Comparison of ENCODE assay signal across 8 mouse cellular contexts in the genomic region with DNA sequence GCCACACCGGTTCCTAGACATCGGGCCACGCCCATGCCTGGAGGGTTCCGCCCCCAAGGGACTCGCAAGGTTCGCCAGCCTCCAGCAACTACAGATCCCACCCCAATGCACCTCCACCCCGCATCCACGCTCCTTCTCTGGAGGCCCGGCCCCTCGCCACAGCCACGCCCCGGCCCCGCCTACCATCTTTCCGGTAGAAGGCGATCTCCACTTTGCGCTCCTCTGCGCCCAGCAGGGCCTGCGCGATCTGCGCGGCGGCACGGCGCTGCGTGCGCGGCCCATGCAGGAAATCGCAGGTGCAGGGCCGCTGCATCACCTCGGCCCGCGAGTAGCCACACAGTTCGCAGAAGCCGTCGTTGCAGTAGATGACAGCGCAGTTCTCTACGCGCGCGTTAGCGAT. TPM values are rescaled to one million over a fixed set of nuclear protein-coding genes. Genes with fewer than 3 reads are reported as not detected.
DNase-seq lines count a peak whose midpoint lies in the region; ATAC-seq lines count a peak whose summit lies in the region.

No protein-coding gene starts in this region.

- peaks cover 90% of the 10 kb centered on the region for H3K4me1 ChIP-seq in heart, embryonic 10.5 days
- H3K4me1 ChIP-seq in liver, embryonic 11.5 days (replicated peaks; ENCODE audit: control insufficient read depth, insufficient read depth, low read length) = peaks cover 51% of the 10 kb centered on the region

- DNase-seq in heart, adult 11 months = peak; percentile 96
- no peak for DNase-seq in heart, postnatal 25 days (ENCODE audit: low spot score)
- DNase-seq in embryo, embryonic 10.5 days (ENCODE audit: low spot score) = peak; percentile 75
- DNase-seq in heart, embryonic 10.5 days (ENCODE audit: low spot score) = peak; percentile 92
- DNase-seq in kidney, adult 9 months = peak; percentile 60
- peak; percentile 83 for DNase-seq in liver, embryonic 11.5 days (ENCODE audit: low spot score)
- peak; percentile 69 to 70 for DNase-seq in spleen, postnatal 36 days (ENCODE audit: low spot score in 2 of 2)

- H3K9ac ChIP-seq in liver, embryonic 11.5 days (ENCODE audit: low read depth, low read length) = no peak overlapping the region; the same call in 1 of the 2 replicates

- H3K4me3 ChIP-seq in heart, embryonic 10.5 days = peak overlapping the region; percentile 88
- H3K4me3 ChIP-seq in liver, embryonic 11.5 days (ENCODE audit: low read depth, low read length) = peak overlapping the region; percentile 55

- WGBS in heart, embryonic 10.5 days = under 1% methylated on average over 36 of the region's 41 CpGs
- under 1% methylated on average over 41 of the region's 41 CpGs for WGBS in liver, embryonic 11.5 days

- peak; percentile 48 for ATAC-seq in liver, embryonic 11.5 days (replicated peaks; ENCODE audit: low FRiP score)
- ATAC-seq in monocyte, adult 5-6 weeks (replicated peaks; ENCODE audit: insufficient number of reproducible peaks, low FRiP score, low TSS enrichment, poor library complexity, severe bottlenecking) = 0 out of 2 replicates have a peak, but pooled peaks have one; percentile 11

- peak overlapping the region; percentile 94 for H3K4me2 ChIP-seq in liver, embryonic 11.5 days

- no peaks in the 10 kb centered on the region for H3K9me3 ChIP-seq in heart, embryonic 10.5 days
- no peaks in the 10 kb centered on the region for H3K9me3 ChIP-seq in liver, embryonic 11.5 days (ENCODE audit: control insufficient read depth, low read length)

- H3K27me3 ChIP-seq in heart, embryonic 10.5 days (ENCODE audit: insufficient read depth, poor library complexity, severe bottlenecking) = peaks cover 27% of the 10 kb centered on the region
- peaks cover 60% of the 10 kb centered on the region for H3K27me3 ChIP-seq in liver, embryonic 11.5 days (replicated peaks; ENCODE audit: control insufficient read depth, insufficient read depth, low read length)

- H3K27ac ChIP-seq in heart, embryonic 10.5 days = peak overlapping the region; percentile 99
- no peak overlapping the region for H3K27ac ChIP-seq in liver, embryonic 11.5 days (ENCODE audit: low read depth, low read length)

- peaks cover 39% of the 10 kb centered on the region for H3K36me3 ChIP-seq in heart, embryonic 10.5 days
- no peaks in the 10 kb centered on the region for H3K36me3 ChIP-seq in liver, embryonic 11.5 days (ENCODE audit: control insufficient read depth, insufficient read depth, low read length)

- intact Hi-C loops in heart, postnatal 25 days (cut with DNase I) = no loop called here

RNA-seq across cellular contexts. Expression of a gene that starts 3.3 kb away (rescaled TPM):
- 10 to 100 TPM; 62.4 to 67.2 TPM for total RNA-seq in heart, postnatal 25 days (2021)
- polyA plus RNA-seq in heart, embryonic 10.5 days (2016; fragmentation: Nextera tagmentation; extraction: Ambion mirVana) = 28.8 and 32.2 TPM in 2 replicates
- 2.5 and 3.8 TPM in 2 replicates for polyA plus RNA-seq in liver, embryonic 11.5 days (2014; fragmentation: Nextera tagmentation; extraction: Ambion mirVana)
- total RNA-seq in monocyte, adult 5-6 weeks (2017) = 0.53 TPM in 1 of 3 replicates, not detected in the others

RNA-seq across cellular contexts. Expression of a gene that starts 16.5 kb away (rescaled TPM):
- 10 to 100 TPM; 24.1 to 28.1 TPM for total RNA-seq in heart, postnatal 25 days (2021)
- 23.2 and 40.8 TPM in 2 replicates for polyA plus RNA-seq in heart, embryonic 10.5 days (2016; fragmentation: Nextera tagmentation; extraction: Ambion mirVana)
- 6.4 and 7.2 TPM in 2 replicates for polyA plus RNA-seq in liver, embryonic 11.5 days (2014; fragmentation: Nextera tagmentation; extraction: Ambion mirVana)
- 0.29 TPM in 1 of 3 replicates, not detected in the others for total RNA-seq in monocyte, adult 5-6 weeks (2017)

RNA-seq across cellular contexts. Expression of a gene that starts 43.8 kb away (rescaled TPM):
- 1 to 10 TPM in 1 of 2 experiments, under 1 TPM in 1; 0.42 to 1.2 TPM for total RNA-seq in heart, postnatal 25 days (2021)
- polyA plus RNA-seq in heart, embryonic 10.5 days (2016; fragmentation: Nextera tagmentation; extraction: Ambion mirVana) = 1.2 and 2.3 TPM in 2 replicates
- 0.75 and 1.0 TPM in 2 replicates for polyA plus RNA-seq in liver, embryonic 11.5 days (2014; fragmentation: Nextera tagmentation; extraction: Ambion mirVana)
- 0.11 to 0.87 TPM in 2 of 3 replicates, not detected in the other for total RNA-seq in monocyte, adult 5-6 weeks (2017)

RNA-seq across cellular contexts. Expression of a gene that starts 45.3 kb away (rescaled TPM):
- total RNA-seq in heart, postnatal 25 days (2021) = 10 to 100 TPM; 82.8 to 83.7 TPM
- polyA plus RNA-seq in heart, embryonic 10.5 days (2016; fragmentation: Nextera tagmentation; extraction: Ambion mirVana) = 62.7 and 81.3 TPM in 2 replicates
- polyA plus RNA-seq in liver, embryonic 11.5 days (2014; fragmentation: Nextera tagmentation; extraction: Ambion mirVana) = 54.6 and 55.2 TPM in 2 replicates
- 4.5 to 7.6 TPM (median 5.2 TPM) in 3 replicates for total RNA-seq in monocyte, adult 5-6 weeks (2017)

Comparison
In these comparisons a context has a peak if more than half of its experiments do, and no peak if none do; other contexts are left out.
1. RNA of a gene that starts 3.3 kb away (total RNA-seq): 62.4 to 67.2 TPM in heart, postnatal 25 days; 0.53 TPM in monocyte, adult 5-6 weeks; every median in the first group is over 10 times any median in the second.
2. RNA of a gene that starts 16.5 kb away (total RNA-seq): 24.1 to 28.1 TPM in heart, postnatal 25 days; 0.29 TPM in monocyte, adult 5-6 weeks; every median in the first group is over 10 times any median in the second.